In the genomic region with DNA sequence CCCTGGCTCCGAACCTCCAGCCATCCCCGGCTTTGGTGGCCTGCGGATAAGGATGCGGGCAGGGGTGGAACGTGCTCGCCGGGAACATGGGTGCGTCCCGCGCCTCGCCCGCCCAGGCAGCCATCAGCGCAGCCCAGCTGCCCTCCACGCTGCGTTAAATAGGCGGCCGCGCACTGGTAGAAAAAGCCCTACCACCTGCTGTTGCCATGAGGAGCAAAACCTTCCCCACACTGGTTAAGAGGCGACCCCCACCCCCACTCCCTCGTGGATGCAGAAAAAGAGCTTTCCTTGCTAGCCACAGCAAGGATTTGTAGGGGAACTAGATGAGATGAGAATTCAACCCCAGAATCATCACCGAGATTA, we compare ENCODE assay signal across 9 mouse cellular contexts. TPM values are rescaled to one million over a fixed set of nuclear protein-coding genes. Genes with fewer than 3 reads are reported as not detected.
DNase-seq lines count a peak whose midpoint lies in the region; ATAC-seq and TF ChIP-seq lines count a peak whose summit lies in the region.
"Not testable (repeated sequence)": the region's sequence is repeated elsewhere in the genome, so short reads cannot be mapped to it uniquely, and the experiment has no call there.
"Had no signal": no experiment of that assay in that cellular context is flagged by ENCODE, and none has a peak within 500 bp of the region (broad histone marks: within the 10 kb centered on the region; RNA-seq: fewer than 3 reads in every experiment).

A gene (minus strand): TSS at position 285 of the 363 bp plus-strand sequence.

- not testable (repeated sequence) for TF ChIP-seq CTCF in gastrocnemius, adult 2 months (IDR thresholded peaks at IDR 0.05); layer of hippocampus, adult 2 months (conservative IDR thresholded peaks at IDR 0.05); small intestine, adult 2 months (IDR thresholded peaks at IDR 0.05; ENCODE audit: extremely low read depth, insufficient read length, insufficient replicate concordance, low read depth, low read length)

- not testable (repeated sequence) for H3K27me3 ChIP-seq in embryonic facial prominence, embryonic 11.5 days (ENCODE audit: control insufficient read depth, insufficient read depth, low read length); hindbrain, embryonic 14.5 days (ENCODE audit: control insufficient read depth, insufficient read depth, low read length); midbrain, embryonic 14.5 days (ENCODE audit: control insufficient read depth, insufficient read depth, low read length)
- peaks cover 44% of the 10 kb centered on the region for H3K27me3 ChIP-seq in liver, embryonic 15.5 days
- H3K27me3 ChIP-seq in small intestine, adult 2 months (ENCODE audit: control insufficient read depth, insufficient read depth, low read length), result peaks cover 23% of the 10 kb centered on the region

- ATAC-seq in embryonic facial prominence, embryonic 11.5 days (replicated peaks; ENCODE audit: insufficient number of reproducible peaks, low FRiP score, low TSS enrichment, low read depth), result peak; percentile 68; the same call in 1 of the 2 replicates
- ATAC-seq in hindbrain, embryonic 14.5 days (ENCODE audit: low FRiP score), result peak; percentile 67; the same call in 1 of the 2 replicates
- not testable (repeated sequence) for ATAC-seq in liver, embryonic 15.5 days (ENCODE audit: insufficient read depth)
- peak; percentile 63 for ATAC-seq in midbrain, embryonic 14.5 days (ENCODE audit: low FRiP score, low TSS enrichment)

- H3K36me3 ChIP-seq in embryonic facial prominence, embryonic 11.5 days (replicated peaks; ENCODE audit: control insufficient read depth, insufficient read depth, low read depth, low read length); hindbrain, embryonic 14.5 days (replicated peaks; ENCODE audit: control insufficient read depth, insufficient read depth); liver, embryonic 15.5 days (replicated peaks); midbrain, embryonic 14.5 days (ENCODE audit: control insufficient read depth, insufficient read depth, low read length); small intestine, adult 2 months (ENCODE audit: control insufficient read depth, insufficient read depth, low read length): not testable (repeated sequence)

- 5% methylated on average over 16 of the region's 21 CpGs for WGBS in embryonic facial prominence, embryonic 11.5 days
- 12% methylated on average over 16 of the region's 21 CpGs for WGBS in hindbrain, embryonic 14.5 days
- 9% methylated on average over 19 of the region's 21 CpGs for WGBS in liver, embryonic 15.5 days (ENCODE audit: insufficient replicate concordance)
- WGBS in midbrain, embryonic 14.5 days, result 6% methylated on average over 17 of the region's 21 CpGs
- 19% methylated on average over 15 of the region's 21 CpGs for WGBS in small intestine, adult 2 months

- peak; percentile 10 for DNase-seq in CD4-positive, CD25-positive, alpha-beta regulatory T cell, adult 2 months (ENCODE audit: low read depth, low spot score)
- DNase-seq in embryonic facial prominence, embryonic 11.5 days (ENCODE audit: low spot score), result peak; percentile 17
- DNase-seq in gastrocnemius, adult 2 months; hindbrain, embryonic 14.5 days (ENCODE audit: low spot score); layer of hippocampus, adult 2 months (ENCODE audit: low spot score in 2 of 2): not testable (repeated sequence)
- DNase-seq in midbrain, embryonic 14.5 days, result peak; percentile 50

- H3K4me1 ChIP-seq in embryonic facial prominence, embryonic 11.5 days (ENCODE audit: control insufficient read depth, insufficient read depth, low read length); hindbrain, embryonic 14.5 days (replicated peaks; ENCODE audit: control insufficient read depth, insufficient read depth, low read length); liver, embryonic 15.5 days (replicated peaks); midbrain, embryonic 14.5 days (ENCODE audit: control insufficient read depth, insufficient read depth, low read length); small intestine, adult 2 months (ENCODE audit: control insufficient read depth, insufficient read depth, insufficient read length, low read length): not testable (repeated sequence)

- not testable (repeated sequence) for H3K9me3 ChIP-seq in embryonic facial prominence, embryonic 11.5 days (replicated peaks; ENCODE audit: control insufficient read depth, low read length); hindbrain, embryonic 14.5 days (ENCODE audit: control insufficient read depth, low read length); liver, embryonic 15.5 days (replicated peaks); midbrain, embryonic 14.5 days (ENCODE audit: control insufficient read depth, low read length)

- not testable (repeated sequence) for TF ChIP-seq POLR2A in small intestine, adult 2 months (IDR thresholded peaks at IDR 0.05; ENCODE audit: low read depth, low read length)

- intact Hi-C loops in gastrocnemius, adult 2 months (cut with DNase I), result loop anchor here (5.0 kb wide), 1 partner anchor 426 kb away; a partner anchor contains a TSS

- peak within 1 kb of the TSS; percentile 30 for H3K4me3 ChIP-seq in embryonic facial prominence, embryonic 11.5 days (ENCODE audit: low read depth, low read length)
- peak within 1 kb of the TSS; percentile 61 for H3K4me3 ChIP-seq in gastrocnemius, adult 2 months
- H3K4me3 ChIP-seq in hindbrain, embryonic 14.5 days (replicated peaks; ENCODE audit: low read length), result peak within 1 kb of the TSS; percentile 30
- H3K4me3 ChIP-seq in layer of hippocampus, adult 2 months, result peak within 1 kb of the TSS; percentile 30; the same call in 1 of the 2 replicates
- peak within 1 kb of the TSS; percentile 25 for H3K4me3 ChIP-seq in liver, embryonic 15.5 days (replicated peaks)
- H3K4me3 ChIP-seq in midbrain, embryonic 14.5 days (replicated peaks; ENCODE audit: low read depth, low read length), result peak within 1 kb of the TSS; percentile 39
- peak within 1 kb of the TSS; percentile 48 for H3K4me3 ChIP-seq in small intestine, adult 2 months (ENCODE audit: low read depth, low read length)

- H3K9ac ChIP-seq in embryonic facial prominence, embryonic 11.5 days (replicated peaks; ENCODE audit: low read length), result peak within 1 kb of the TSS; percentile 60
- H3K9ac ChIP-seq in hindbrain, embryonic 14.5 days, result peak within 1 kb of the TSS; percentile 35
- not testable (repeated sequence) for H3K9ac ChIP-seq in liver, embryonic 15.5 days
- peak within 1 kb of the TSS; percentile 54 for H3K9ac ChIP-seq in midbrain, embryonic 14.5 days (replicated peaks; ENCODE audit: low read length)

- peak within 1 kb of the TSS; percentile 75 for H3K4me2 ChIP-seq in embryonic facial prominence, embryonic 11.5 days (ENCODE audit: low read depth, low read length)
- H3K4me2 ChIP-seq in hindbrain, embryonic 14.5 days (replicated peaks), result peak within 1 kb of the TSS; percentile 54
- H3K4me2 ChIP-seq in liver, embryonic 15.5 days, result peak within 1 kb of the TSS; percentile 58
- peak within 1 kb of the TSS; percentile 66 for H3K4me2 ChIP-seq in midbrain, embryonic 14.5 days (ENCODE audit: low read length)

- not testable (repeated sequence) for H3K27ac ChIP-seq in embryonic facial prominence, embryonic 11.5 days (replicated peaks; ENCODE audit: low read depth, low read length); gastrocnemius, adult 2 months; hindbrain, embryonic 14.5 days; layer of hippocampus, adult 2 months; liver, embryonic 15.5 days (replicated peaks); midbrain, embryonic 14.5 days (replicated peaks; ENCODE audit: low read depth, low read length); small intestine, adult 2 months (ENCODE audit: insufficient read depth, low read depth, low read length)

RNA-seq across cellular contexts. Expression of the gene that starts here (rescaled TPM):
- polyA plus RNA-seq in embryonic facial prominence, embryonic 11.5 days (2014; fragmentation: Nextera tagmentation; extraction: Ambion mirVana), result 2.4 and 4.2 TPM in 2 replicates
- total RNA-seq in gastrocnemius, adult 2 months (2021), result not detected
- 4.8 and 5.5 TPM in 2 replicates for polyA plus RNA-seq in hindbrain, embryonic 14.5 days (2014; fragmentation: Nextera tagmentation; extraction: Ambion mirVana)
- under 1 TPM in 1 of 2 experiments, not detected in 1; 0.38 TPM for total RNA-seq in layer of hippocampus, adult 2 months (2021)
- not detected in 2 replicates for polyA plus RNA-seq in liver, embryonic 15.5 days (2015; fragmentation: Nextera tagmentation; extraction: Ambion mirVana)
- 3.5 and 4.5 TPM in 2 replicates for polyA plus RNA-seq in midbrain, embryonic 14.5 days (2014; fragmentation: Nextera tagmentation; extraction: Ambion mirVana)
- polyA plus RNA-seq in small intestine, adult 2 months (2012; rRNA removed), result not detected in 2 replicates
- total RNA-seq: heart, adult 8-10 months had no signal
